Mouse (Mus musculus): ENCODE data around the gene Cdkal1.

DNA sequence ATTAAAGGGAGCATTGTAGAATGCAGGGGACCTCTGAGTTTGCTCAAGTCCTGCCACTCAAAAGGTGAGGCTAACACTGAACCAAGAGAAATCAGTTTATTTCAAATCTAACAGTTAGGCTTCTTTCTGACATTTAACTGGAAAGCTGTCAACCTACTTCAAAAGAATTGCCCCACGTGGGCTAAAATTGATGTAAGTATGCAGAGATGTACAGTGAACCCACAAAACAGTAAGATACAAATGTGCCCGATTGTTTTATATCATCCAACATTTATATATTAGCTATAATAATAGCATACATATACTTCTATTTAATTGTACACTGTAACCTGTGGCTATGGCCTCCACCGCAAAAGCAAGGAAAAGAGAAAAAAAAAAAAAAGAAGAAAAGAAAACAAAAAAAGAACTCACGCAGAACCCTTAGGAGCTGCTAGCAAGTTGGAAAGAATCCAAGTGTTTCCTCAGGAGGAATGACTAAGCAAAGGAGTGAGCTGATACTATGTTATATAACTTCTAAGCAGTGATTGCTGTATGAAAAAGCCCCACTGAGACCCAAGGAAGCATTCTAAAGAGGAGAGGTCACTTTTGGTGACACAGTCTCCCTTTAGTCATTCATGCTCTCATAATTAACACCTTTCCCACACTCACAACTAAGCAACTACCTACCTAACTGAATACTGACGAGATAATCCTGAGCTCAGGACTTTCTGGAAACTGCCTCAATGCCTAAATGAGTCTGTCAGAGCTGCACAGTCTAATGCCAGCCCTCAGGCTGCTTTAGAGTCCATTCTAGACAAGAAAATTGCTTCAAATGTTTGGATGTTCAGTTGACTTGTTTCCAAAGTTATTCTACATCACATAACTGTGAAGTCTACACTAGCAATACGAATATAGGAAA, 352.1 kb downstream of the Cdkal1 start:
- TF ChIP-seq POLR2A (IDR thresholded peaks at IDR 0.05; ENCODE audit: low read depth, low read length), result no peak
- TF ChIP-seq CTCF (IDR thresholded peaks at IDR 0.05; ENCODE audit: extremely low read depth, insufficient read depth, insufficient read length, insufficient replicate concordance), result no peak
